Mouse (Mus musculus): ENCODE results near the gene Acmsd. TPM values are rescaled to one million over a fixed set of nuclear protein-coding genes. Genes with fewer than 3 reads are reported as not detected.

The Acmsd gene
- polyA plus RNA-seq, 1 experiment from 2014 or later = 6.1 TPM

DNA sequence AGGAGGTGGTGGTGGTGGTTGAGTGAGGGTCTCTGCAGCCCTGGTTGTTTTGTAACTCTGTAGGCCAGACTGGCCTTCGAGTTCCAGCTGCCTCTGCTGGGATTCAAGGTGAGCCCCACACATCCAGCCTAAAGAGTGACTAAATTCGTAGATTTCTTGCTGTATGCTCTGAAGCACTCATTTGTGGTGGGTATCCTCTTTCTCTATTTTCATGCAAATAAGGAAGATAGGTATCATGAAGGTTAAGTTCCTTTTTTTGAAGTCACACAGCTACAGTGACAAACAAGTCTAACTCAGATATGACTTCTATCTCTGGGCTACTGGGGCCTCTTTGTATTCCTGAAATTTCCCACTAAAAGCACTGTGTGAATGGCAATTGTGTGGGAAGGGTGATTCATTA is 51.6 kb downstream of the Acmsd start:
- no peaks in the 10 kb centered on the region for H3K9me3 ChIP-seq (replicated peaks; ENCODE audit: low read length)
- WGBS = 75% methylated on average over 2 of the region's 2 CpGs
- ATAC-seq (replicated peaks; ENCODE audit: low FRiP score, low read depth) = no peak

GRCm38 (mm10) chr1:127783862-127784261 is 54.6 kb downstream of the Acmsd start:
- H3K27me3 ChIP-seq (ENCODE audit: insufficient read depth, low read length) = no peaks in the 10 kb centered on the region
- H3K9me3 ChIP-seq (replicated peaks; ENCODE audit: low read length) = no peaks in the 10 kb centered on the region
- H3K36me3 ChIP-seq (ENCODE audit: insufficient read depth, low read length) = no peaks in the 10 kb centered on the region
- peaks cover 9% of the 10 kb centered on the region; the same call in 1 of the 2 replicates for H3K4me1 ChIP-seq (replicated peaks; ENCODE audit: insufficient read depth, low read length)
- no peak overlapping the region for H3K4me3 ChIP-seq (replicated peaks; ENCODE audit: low read depth, low read length)
- no peak overlapping the region for H3K27ac ChIP-seq
- no peak overlapping the region for H3K9ac ChIP-seq (ENCODE audit: low read depth, low read length)
- no peak for ATAC-seq (replicated peaks; ENCODE audit: low FRiP score, low read depth)
- no peak for DNase-seq (ENCODE audit: low spot score)
- H3K4me2 ChIP-seq (ENCODE audit: low read length) = no peak overlapping the region
- TF ChIP-seq CTCF (IDR thresholded peaks at IDR 0.05; ENCODE audit: low read depth) = no peak

More for the DNA sequence above, 51.6 kb downstream of the Acmsd start:
- Histone ChIP-seq H3K27ac (no peak overlapping the region), H3K4me1 (replicated peaks; ENCODE audit: insufficient read depth, low read length) (peaks cover 4% of the 10 kb centered on the region), H3K4me2 (ENCODE audit: low read length) (no peak overlapping the region), H3K9ac (ENCODE audit: low read depth, low read length) (no peak overlapping the region), H3K4me3 (replicated peaks; ENCODE audit: low read depth, low read length) (no peak overlapping the region), H3K27me3 (ENCODE audit: insufficient read depth, low read length) (no peaks in the 10 kb centered on the region), H3K36me3 (ENCODE audit: insufficient read depth, low read length) (no peaks in the 10 kb centered on the region)
- TF ChIP-seq CTCF (IDR thresholded peaks at IDR 0.05; ENCODE audit: low read depth) = no peak
- no peak for DNase-seq (ENCODE audit: low spot score)

DNA sequence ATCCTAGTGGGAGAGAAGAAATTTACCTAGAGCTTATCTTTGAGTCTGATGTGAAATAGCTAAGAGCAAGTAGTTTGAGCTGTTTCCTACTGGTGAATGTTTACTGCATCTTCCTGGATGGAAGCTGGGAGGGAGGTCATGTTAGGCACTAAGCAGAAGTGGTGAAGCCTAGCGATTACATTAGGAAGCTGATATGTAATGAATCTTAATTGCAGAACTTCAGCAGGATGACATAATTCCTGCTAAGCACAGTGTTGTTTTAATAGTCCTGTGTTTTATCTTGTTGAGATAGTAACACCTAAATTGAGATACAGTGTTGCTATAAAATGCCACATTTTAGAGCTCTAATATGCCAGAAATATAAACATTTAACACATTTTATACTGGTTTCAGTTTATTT is 56.7 kb downstream of the Acmsd start:
- no peaks in the 10 kb centered on the region for H3K36me3 ChIP-seq (ENCODE audit: insufficient read depth, low read length)
- no peak overlapping the region for H3K4me3 ChIP-seq (replicated peaks; ENCODE audit: low read depth, low read length)
- ATAC-seq (replicated peaks; ENCODE audit: low FRiP score, low read depth) = no peak
- no peak overlapping the region for H3K9ac ChIP-seq (ENCODE audit: low read depth, low read length)
- H3K4me1 ChIP-seq (replicated peaks; ENCODE audit: insufficient read depth, low read length) = 0 out of 2 replicates have a peak, but pooled peaks cover 9% of the 10 kb centered on the region
- no peak overlapping the region for H3K27ac ChIP-seq
- no peaks in the 10 kb centered on the region for H3K9me3 ChIP-seq (replicated peaks; ENCODE audit: low read length)
- TF ChIP-seq CTCF (IDR thresholded peaks at IDR 0.05; ENCODE audit: low read depth) = no peak
- WGBS = 39% methylated on average over 1 of the region's 1 CpGs
- no peak overlapping the region for H3K4me2 ChIP-seq (ENCODE audit: low read length)
- DNase-seq (ENCODE audit: low spot score) = no peak
- no peaks in the 10 kb centered on the region for H3K27me3 ChIP-seq (ENCODE audit: insufficient read depth, low read length)

GRCm38 (mm10) chr1:127788943-127789342 is 59.7 kb downstream of the Acmsd start:
- ATAC-seq (replicated peaks; ENCODE audit: low FRiP score, low read depth) = no peak
- 61% methylated on average over 6 of the region's 6 CpGs for WGBS
- Histone ChIP-seq H3K27me3 (ENCODE audit: insufficient read depth, low read length) (no peaks in the 10 kb centered on the region), H3K4me1 (replicated peaks; ENCODE audit: insufficient read depth, low read length) (0 out of 2 replicates have a peak, but pooled peaks cover 9% of the 10 kb centered on the region), H3K4me2 (ENCODE audit: low read length) (no peak overlapping the region), H3K36me3 (ENCODE audit: insufficient read depth, low read length) (no peaks in the 10 kb centered on the region), H3K9me3 (replicated peaks; ENCODE audit: low read length) (no peaks in the 10 kb centered on the region), H3K9ac (ENCODE audit: low read depth, low read length) (no peak overlapping the region), H3K27ac (no peak overlapping the region), H3K4me3 (replicated peaks; ENCODE audit: low read depth, low read length) (no peak overlapping the region)
- DNase-seq (ENCODE audit: low spot score) = peak; percentile 36
- no peak for TF ChIP-seq CTCF (IDR thresholded peaks at IDR 0.05; ENCODE audit: low read depth)

DNA sequence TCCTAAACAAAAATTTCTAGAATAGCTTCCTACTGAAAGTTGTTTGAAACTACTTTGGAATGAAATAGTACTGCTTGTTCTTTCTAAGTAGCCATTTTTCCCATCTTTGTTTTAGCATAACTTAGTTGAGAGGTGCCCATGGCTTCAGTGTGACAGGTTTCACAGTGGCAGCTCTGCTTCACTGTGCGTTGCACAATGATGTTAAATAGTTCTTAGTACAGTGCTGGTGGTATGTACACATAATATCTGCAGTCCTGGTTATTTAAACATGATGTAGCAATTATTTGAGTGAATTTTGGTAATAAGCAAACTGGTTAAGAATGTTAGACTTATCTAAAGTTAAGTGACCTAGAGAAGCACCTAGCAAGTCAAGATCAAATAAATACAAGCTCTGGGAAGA is 64.2 kb downstream of the Acmsd start:
- Histone ChIP-seq H3K4me1 (replicated peaks; ENCODE audit: insufficient read depth, low read length) (no peaks in the 10 kb centered on the region), H3K27me3 (ENCODE audit: insufficient read depth, low read length) (no peaks in the 10 kb centered on the region), H3K9ac (ENCODE audit: low read depth, low read length) (no peak overlapping the region), H3K4me2 (ENCODE audit: low read length) (no peak overlapping the region), H3K4me3 (replicated peaks; ENCODE audit: low read depth, low read length) (no peak overlapping the region), H3K9me3 (replicated peaks; ENCODE audit: low read length) (no peaks in the 10 kb centered on the region), H3K36me3 (ENCODE audit: insufficient read depth, low read length) (0 out of 2 replicates have a peak, but pooled peaks cover 3% of the 10 kb centered on the region), H3K27ac (no peak overlapping the region)
- DNase-seq (ENCODE audit: low spot score) (no peak), ATAC-seq (replicated peaks; ENCODE audit: low FRiP score, low read depth) (no peak)
- TF ChIP-seq CTCF (IDR thresholded peaks at IDR 0.05; ENCODE audit: low read depth) = no peak
- WGBS = 89% methylated on average over 1 of the region's 1 CpGs

GRCm38 (mm10) chr1:127795087-127795769 is 66.0 kb downstream of the Acmsd start:
- DNase-seq (ENCODE audit: low spot score) = no peak
- Histone ChIP-seq H3K9me3 (replicated peaks; ENCODE audit: low read length) (no peaks in the 10 kb centered on the region), H3K36me3 (ENCODE audit: insufficient read depth, low read length) (0 out of 2 replicates have a peak, but pooled peaks cover 7% of the 10 kb centered on the region), H3K4me3 (replicated peaks; ENCODE audit: low read depth, low read length) (no peak overlapping the region), H3K27ac (no peak overlapping the region), H3K27me3 (ENCODE audit: insufficient read depth, low read length) (no peaks in the 10 kb centered on the region), H3K9ac (ENCODE audit: low read depth, low read length) (no peak overlapping the region), H3K4me2 (ENCODE audit: low read length) (no peak overlapping the region), H3K4me1 (replicated peaks; ENCODE audit: insufficient read depth, low read length) (no peaks in the 10 kb centered on the region)
- WGBS = 86% methylated on average over 6 of the region's 6 CpGs
- no peak for ATAC-seq (replicated peaks; ENCODE audit: low FRiP score, low read depth)
- TF ChIP-seq CTCF (IDR thresholded peaks at IDR 0.05; ENCODE audit: low read depth) = no peak
